Mouse (Mus musculus): ENCODE data around the gene Apoa1. TPM values are rescaled to one million over a fixed set of nuclear protein-coding genes. Genes with fewer than 3 reads are reported as not detected.

The Apoa1 gene
- total RNA-seq, 2 experiments from 2014 or later = not detected

DNA sequence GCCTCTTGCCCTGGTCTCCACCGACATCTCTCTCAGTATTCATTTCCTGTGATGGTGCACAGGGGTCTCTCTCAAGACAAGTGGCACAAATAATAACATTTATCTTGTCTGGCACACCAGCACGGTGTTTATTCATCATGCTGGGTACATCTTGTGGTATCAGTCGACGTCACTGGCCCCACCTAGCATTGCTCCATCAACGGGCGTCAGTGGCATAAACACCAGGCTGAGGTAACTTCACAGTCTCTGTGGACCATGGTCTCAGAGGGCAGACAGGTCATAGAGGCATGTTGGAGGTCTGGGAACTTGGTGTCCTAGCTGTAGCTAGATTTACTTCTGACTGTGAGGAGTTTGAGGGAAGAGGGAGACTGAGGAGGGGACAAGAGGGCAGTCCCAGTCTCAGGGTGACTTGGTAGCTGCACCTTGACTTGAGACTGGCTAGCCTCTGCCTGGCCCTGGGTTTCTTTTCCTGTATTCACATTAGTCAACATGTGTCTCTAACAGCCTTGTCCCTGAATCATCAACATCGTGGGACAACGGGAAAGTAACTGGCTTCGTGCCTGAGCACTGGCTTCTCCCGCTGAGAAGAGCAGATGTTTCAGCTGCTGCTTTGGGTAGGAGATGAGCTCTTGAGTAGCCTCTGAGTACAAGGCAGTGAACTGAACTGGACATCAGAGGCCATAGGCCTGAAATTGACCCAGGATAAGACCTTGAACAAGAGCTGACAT is 28.4 kb downstream of the Apoa1 start:
- ATAC-seq (ENCODE audit: poor library complexity, severe bottlenecking) = peak; percentile 87

DNA sequence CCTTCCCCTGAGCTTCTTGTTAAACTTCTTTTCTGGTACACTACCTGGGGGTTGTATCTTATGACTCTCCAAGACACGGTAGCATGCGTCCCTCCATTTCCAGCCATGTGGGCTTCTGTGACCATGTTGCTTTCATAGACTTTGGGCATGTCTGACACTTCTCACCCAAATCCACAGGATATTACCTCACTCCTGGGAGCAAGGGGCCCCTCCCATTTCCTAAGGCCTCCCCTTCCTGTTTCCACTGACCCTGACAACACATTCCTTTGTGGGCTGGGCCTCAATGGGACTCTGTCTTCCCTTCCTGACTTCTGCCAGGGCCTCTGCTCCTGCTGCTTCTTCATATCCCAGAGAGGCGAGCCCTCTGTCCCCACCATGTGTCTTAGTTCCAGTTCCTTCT is 29.2 kb downstream of the Apoa1 start:
- peak; percentile 85 for ATAC-seq (ENCODE audit: poor library complexity, severe bottlenecking)

DNA sequence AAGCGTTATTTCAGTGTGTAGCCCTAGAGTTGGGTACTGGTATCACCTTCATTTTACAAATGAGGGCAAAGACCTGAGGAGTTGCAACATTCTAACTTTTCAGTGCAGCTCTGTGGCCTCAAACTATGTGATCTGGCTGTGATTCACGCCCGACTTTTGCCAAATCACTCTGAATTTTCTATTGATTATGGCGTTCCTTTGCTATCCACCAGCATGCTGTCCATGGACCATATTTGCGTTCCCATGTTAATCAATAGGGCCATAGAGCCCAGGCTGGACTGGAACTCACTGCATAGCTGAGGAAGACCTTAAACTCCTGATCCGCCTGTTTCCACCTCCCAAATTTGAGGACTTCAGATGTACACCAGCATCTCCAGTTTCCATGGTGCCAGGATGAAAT is 30.7 kb downstream of the Apoa1 start:
- ATAC-seq (ENCODE audit: poor library complexity, severe bottlenecking) = no peak

DNA sequence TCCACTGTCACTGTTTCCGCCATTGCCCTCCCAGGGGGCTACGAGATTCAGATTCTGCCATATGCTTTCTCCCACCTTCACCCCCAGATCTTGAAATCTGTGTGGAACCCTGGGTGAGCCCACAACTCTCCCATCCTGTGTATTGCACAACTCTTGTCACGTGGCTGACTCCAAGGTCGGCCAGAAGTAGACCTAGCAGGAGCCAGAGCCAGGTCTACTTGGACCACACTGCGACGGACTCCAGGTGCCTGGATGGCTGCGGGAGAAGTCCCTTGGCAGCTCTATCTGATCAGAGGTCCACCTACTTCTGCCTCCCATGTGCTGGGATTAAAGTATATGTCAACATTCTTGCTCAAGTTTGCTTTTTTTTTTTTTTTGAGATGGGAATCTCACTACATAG is 32.8 kb downstream of the Apoa1 start:
- ATAC-seq (ENCODE audit: poor library complexity, severe bottlenecking) = no peak

DNA sequence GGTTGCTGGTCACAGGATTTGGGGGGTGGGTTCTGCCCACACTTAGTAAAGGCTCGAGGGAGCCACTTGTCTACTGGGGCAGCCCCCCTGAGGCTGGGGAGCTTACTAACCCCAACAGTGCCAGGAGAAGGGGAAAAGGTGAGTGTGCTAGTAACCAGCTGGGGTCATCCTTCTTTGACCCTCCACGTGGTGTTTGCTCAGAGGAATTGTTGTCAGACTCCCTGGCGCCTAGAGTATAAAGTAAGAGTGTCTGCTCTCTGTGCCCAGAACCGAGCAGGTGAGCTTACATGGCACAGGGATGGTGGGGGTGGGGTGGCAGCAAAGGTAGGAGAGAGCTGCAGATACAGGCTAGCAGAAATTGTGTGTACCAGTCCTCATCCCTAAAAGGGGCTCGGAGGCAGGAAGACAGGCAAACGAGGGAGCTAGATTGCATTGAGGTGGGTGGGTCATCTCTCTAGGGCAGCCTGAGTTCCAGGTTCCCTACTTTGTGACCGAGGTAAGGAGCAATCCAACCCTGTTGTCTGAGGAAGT is 40.0 kb downstream of the Apoa1 start, which contains the start of gene Apoa5:
Apoa5 (plus strand) TSS at position 291 of the 531 bp plus-strand sequence.
- no peak for ATAC-seq (ENCODE audit: poor library complexity, severe bottlenecking)

DNA sequence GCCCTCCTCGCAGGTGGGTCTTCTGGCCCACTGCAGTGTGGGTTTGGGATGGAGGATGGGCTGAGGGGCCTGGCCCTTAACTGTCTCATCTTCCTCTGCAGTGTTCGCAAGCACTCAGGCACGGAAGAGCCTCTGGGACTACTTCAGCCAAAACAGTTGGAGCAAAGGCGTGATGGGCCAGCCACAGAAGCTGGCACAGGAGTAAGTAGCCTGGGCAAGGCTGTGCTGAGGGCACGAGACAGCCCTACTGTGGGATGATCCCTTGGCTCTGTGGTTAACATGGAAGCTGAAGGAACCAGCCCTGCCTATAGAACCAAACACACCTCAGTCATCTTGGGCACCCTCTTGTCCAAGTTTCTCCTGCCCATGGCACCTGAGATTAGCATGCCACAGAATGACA is 40.7 kb downstream of the Apoa1 start:
- no peak for ATAC-seq (ENCODE audit: poor library complexity, severe bottlenecking)

DNA sequence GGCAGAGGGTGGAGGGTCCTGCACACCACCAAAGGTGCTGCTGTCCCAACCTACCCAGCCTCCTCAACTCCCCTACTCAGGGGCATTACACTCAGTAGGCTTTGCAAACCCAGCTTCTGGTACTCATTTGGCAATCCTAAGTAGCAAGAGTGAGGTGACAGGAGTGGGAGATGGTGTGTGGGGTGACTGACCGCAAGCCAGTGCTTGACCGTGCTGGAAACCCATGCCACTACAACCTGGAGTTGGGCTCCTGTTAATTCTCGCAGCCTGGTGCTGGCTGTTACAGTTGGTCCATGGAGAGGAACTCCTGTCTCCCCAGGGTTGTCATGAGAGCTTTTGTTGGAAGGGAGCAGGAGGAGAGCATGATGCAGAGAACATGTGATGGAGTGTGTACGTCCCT is 42.4 kb downstream of the Apoa1 start:
- no peak for ATAC-seq (ENCODE audit: poor library complexity, severe bottlenecking)

DNA sequence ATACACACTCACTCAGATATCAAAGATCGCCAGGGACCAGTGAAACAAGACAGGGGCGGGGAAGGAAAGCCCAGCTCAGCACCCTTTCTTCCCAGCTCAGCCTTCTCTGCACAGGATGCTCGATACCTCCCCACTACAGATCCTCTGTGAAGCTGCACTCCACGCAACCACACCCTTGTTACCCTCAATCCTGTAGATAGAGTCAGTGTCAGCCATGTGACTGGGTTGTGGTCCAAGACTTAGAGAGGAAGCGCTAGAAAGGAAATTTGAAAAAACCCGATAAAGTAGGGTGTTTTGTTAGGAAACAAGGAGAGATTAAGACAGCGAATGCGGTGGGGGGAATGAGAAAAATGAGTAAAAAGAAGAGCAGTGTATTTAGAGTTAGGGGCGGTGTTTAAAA is 43.7 kb downstream of the Apoa1 start:
- no peak for ATAC-seq (ENCODE audit: poor library complexity, severe bottlenecking)

DNA sequence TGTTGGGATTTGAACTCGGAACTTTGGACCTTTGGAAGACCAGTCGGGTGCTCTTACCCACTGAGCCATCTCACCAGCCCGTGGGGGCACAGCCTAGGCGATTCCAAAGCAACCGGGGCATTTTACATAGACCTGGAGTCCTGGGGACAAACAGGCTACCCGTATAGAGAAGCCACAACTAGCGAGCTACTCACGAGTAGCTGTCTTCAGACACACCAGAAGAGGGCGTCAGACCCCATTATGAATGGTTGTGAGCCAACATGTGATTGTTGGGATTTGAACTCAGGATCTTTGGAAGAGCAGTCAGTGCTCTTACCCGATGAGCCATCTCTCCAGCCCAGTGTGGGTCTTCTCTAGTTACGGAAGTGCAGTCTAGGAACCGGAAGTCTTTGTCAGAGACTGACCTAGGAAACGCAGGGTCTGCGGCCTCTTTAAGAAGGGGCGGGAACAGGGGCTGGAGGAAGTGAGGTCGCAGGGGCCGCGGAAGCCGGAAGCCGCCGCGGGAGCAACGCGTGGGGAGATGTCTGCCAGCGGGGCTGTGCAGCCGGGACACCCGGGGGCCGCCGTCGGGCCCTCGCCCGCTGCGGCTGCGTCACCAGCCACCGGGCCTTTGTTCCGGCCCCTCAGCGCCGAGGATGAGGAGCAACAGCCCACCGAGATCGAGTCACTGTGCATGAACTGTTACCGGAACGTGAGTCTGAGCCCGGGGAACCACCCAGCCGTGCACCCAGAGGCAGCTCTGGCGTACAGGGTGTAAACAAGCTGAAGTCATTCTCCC is 44.5 kb downstream of the Apoa1 start, which contains the start of gene Zpr1:
Zpr1 (plus strand) TSS at position 388 of the 778 bp plus-strand sequence.
- peak; percentile 99 for ATAC-seq (ENCODE audit: poor library complexity, severe bottlenecking)

DNA sequence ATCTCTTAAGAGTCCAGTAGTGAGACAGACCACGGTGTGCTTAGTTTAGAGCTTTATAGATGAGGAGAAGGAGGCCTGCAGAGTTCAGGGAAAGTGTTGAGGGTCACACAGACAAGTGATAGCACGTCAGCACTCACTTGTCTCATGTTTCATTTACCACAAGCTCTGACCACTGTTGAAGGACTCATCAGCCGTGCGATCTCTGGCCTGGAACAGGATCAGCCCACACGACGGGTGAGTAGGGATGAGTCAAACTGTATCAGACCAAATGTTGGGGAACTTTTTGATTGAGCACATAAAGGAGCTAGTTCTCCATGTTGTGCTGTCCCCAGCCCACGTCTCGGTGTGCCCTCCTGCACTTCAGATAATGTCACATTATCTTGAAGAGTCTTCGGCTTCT is 46.1 kb downstream of the Apoa1 start:
- no peak for ATAC-seq (ENCODE audit: poor library complexity, severe bottlenecking)

Other genes starting within 250 kb of the Apoa1 start
- 28.6 and 44.4 TPM in 2 replicates for gene Pafah1b2, start 215.9 kb upstream of the Apoa1 start, total RNA-seq (2015)
- 53.0 and 73.9 TPM in 2 replicates for gene Pafah1b2, start 215.9 kb upstream of the Apoa1 start, total RNA-seq (2017)
- 32.9 and 34.5 TPM in 2 replicates for gene Sik3, start 215.8 kb upstream of the Apoa1 start, total RNA-seq (2015)
- gene Sik3, start 215.8 kb upstream of the Apoa1 start, total RNA-seq (2017) = 17.5 and 24.0 TPM in 2 replicates
- gene Apoc3, start 7.1 kb downstream of the Apoa1 start, total RNA-seq (2015) = not detected in 2 replicates
- not detected in 2 replicates for gene Apoc3, start 7.1 kb downstream of the Apoa1 start, total RNA-seq (2017)
- not detected in 2 replicates for gene Apoa4, start 12.1 kb downstream of the Apoa1 start, total RNA-seq (2015)
- not detected in 2 replicates for gene Apoa4, start 12.1 kb downstream of the Apoa1 start, total RNA-seq (2017)
- gene Apoa5, start 40.1 kb downstream of the Apoa1 start, total RNA-seq (2015) = not detected in 2 replicates
- gene Apoa5, start 40.1 kb downstream of the Apoa1 start, total RNA-seq (2017) = 0.11 TPM in 1 of 2 replicates, not detected in the other
- 23.5 and 23.8 TPM in 2 replicates for gene Zpr1, start 44.5 kb downstream of the Apoa1 start, total RNA-seq (2015)
- gene Zpr1, start 44.5 kb downstream of the Apoa1 start, total RNA-seq (2017) = 26.3 and 28.8 TPM in 2 replicates
- 10.5 and 12.3 TPM in 2 replicates for gene Bud13, start 54.4 kb downstream of the Apoa1 start, total RNA-seq (2015)
- 12.2 and 14.1 TPM in 2 replicates for gene Bud13, start 54.4 kb downstream of the Apoa1 start, total RNA-seq (2017)
- gene 4931429L15Rik, start 91.4 kb downstream of the Apoa1 start, total RNA-seq (2015) = not detected in 2 replicates
- not detected in 2 replicates for gene 4931429L15Rik, start 91.4 kb downstream of the Apoa1 start, total RNA-seq (2017)

Data from megakaryocyte, adult 5-6 weeks (primary cell).